Mouse (Mus musculus): Measurements from ENCODE around the gene Gpc6. TPM values are rescaled to one million over a fixed set of nuclear protein-coding genes. Genes with fewer than 3 reads are reported as not detected.

Gene Gpc6
- polyA plus RNA-seq, 2 experiments from 2014 or later: not detected

GRCm38 (mm10) chr14:117490469-117490868 lies 565.4 kb downstream of the Gpc6 start:
- ATAC-seq: no peak

- no peak for ATAC-seq
These were observed 570.0 kb downstream of the Gpc6 start for GRCm38 (mm10) chr14:117495118-117495517.

DNA sequence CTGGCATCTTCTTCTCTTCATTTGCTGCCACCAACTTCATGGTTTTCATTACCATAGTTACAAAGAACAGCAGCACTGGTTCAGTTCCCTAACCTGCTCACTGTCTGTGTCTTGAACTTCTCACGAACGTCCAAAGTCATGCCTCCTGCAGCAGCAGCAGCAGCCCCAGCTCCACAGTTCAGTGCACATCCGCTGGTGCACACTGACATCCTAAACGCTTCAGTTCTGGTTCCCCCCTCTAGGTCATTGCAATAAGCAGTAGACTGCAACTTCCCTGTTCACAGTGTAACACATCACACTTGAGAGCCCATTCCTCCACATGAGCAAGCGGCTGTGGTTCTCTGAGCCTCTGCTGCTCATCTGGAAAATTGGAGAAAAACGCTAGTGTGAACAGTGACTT lies 573.7 kb downstream of the Gpc6 start:
- no peak for ATAC-seq

GRCm38 (mm10) chr14:117499354-117499753 lies 574.2 kb downstream of the Gpc6 start:
- ATAC-seq: no peak

DNA sequence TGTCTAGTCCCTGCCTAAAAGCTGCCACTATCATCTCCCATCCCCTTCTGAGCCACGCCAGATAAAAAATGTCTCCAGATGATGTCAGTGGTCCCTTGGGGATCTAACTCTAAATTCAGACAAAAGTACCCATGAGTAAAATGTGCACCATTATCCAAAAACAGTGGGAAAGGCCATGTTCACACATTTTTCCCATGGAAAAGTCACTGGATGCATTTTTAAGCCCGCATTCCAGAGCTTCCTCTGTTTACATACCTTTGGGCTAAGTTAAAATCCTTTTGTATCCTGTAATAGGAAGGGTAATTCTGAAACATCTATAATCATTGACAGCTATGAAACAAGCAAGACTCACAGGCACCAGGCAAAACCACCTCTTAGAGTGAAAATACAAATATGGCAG lies 589.7 kb downstream of the Gpc6 start:
- no peak for ATAC-seq

GRCm38 (mm10) chr14:117519574-117519973 lies 594.5 kb downstream of the Gpc6 start:
- ATAC-seq: no peak

DNA sequence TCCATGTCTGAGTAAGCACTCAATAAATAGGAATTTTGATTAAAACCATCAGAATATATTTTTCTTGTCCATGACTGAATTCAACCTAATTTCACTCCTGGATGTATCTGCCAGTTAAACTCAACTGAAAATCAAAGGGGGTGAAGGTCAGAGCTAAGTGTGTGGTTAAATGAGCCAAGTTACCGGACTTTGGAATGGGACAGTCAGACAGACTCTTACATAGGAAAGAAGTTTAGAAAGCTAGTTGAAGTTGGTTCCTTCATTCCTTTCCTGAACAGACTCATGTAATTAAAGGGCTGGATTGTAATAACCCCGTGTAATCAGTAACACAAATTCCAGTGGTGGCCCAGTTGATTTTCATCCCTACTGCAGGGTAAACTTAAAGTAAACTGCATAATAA lies 595.6 kb downstream of the Gpc6 start:
- no peak for ATAC-seq

DNA sequence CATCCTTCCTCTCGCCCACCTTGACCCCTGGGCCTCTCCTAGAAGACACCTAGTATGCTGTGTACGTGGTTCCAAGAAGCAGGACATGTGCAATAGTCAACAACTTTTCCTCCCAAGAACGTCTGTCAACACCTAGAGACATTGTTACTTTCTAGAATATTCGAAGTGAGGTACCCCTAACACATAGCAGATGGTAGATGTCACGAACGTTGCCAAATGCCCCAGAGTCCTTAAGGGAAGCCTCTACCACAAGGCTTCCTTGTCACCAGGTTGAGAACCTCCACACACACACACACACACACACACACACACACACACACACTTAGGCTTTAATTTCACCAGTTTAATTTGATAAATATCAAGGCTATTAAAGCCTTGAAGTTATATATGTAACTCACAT lies 600.0 kb downstream of the Gpc6 start:
- ATAC-seq: no peak

GRCm38 (mm10) chr14:117527053-117527452 lies 601.9 kb downstream of the Gpc6 start:
- ATAC-seq: no peak

DNA sequence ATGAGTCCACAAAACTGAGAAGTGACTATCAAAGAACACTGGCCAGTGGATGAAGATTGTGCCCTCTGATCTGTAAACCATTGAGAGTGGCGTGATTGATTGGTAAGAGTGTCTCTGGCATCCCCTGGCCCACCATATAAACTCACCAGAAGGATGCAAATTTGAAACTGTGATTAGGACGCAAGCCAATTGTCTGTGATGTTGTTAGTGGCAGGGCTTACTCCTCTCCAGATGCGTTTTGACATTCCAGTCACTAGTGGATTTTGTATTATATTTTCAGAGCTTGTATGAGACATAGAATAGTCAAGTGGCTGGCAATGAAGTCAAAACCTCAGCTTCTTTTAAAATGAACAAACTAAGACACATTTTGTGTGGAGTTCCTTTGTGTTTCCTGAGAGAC lies 604.3 kb downstream of the Gpc6 start:
- no peak for ATAC-seq

DNA sequence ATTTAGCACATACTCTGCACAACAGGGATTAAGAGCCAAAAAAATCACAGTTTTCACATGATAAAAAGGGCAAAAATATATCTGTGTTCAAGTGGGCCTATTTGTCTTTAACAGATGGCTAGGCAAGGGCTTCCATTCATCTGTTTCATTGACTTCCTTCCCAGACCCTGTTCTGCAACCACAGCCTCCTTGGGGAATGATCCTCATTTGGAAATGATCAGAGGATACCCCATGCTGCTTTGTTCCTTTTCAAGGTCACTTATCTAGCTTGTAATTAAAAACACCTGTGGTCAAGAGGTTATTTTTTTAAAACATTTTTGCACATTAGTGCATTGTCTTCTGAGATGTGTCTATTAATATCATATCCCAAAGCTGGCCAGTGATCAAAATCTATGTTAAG lies 627.7 kb downstream of the Gpc6 start:
- ATAC-seq: no peak

- ATAC-seq: no peak
These were observed 631.7 kb downstream of the Gpc6 start for GRCm38 (mm10) chr14:117556715-117557320.

DNA sequence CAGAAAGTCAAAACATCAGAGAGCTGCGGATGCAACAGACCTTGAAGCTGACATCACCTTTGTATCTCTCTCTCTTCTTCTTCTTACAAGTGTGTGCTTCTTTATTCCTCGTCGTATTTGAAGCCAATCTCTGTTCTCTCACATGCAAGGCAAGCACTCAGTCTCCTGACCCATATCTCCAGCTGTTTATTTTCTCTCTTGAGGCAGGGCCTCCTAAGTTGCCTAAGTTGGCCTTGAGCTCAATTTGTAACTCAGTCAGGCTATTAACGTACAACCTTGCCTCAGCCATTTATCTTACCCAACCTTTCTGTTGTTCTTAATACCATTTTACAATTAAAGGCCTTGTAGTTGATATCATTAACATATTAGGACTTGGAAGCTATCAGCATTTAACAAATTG lies 637.0 kb downstream of the Gpc6 start:
- ATAC-seq: no peak

- no peak for ATAC-seq
These were observed 644.2 kb downstream of the Gpc6 start for GRCm38 (mm10) chr14:117569278-117569677.

DNA sequence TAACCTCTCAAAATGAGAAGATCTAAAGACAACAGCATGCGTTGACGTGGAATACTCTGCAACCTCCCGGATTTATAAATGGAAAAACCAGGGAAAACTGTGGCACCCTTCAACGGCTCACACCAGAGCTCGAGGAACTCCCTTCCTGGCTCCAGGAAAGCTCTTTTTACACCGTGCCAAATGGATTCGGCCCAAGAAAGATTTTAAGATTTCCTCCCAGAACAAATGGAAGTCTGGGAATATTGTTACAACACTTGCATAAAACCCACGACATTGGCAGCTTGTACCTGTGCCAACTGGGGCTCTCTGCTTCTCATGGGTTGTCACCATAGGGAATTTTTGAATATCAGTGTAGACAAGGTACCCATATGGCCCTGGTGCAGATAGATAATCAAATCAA lies 647.1 kb downstream of the Gpc6 start:
- no peak for ATAC-seq

- no peak for ATAC-seq
These were observed 649.1 kb downstream of the Gpc6 start for GRCm38 (mm10) chr14:117574216-117574615.

- ATAC-seq: no peak
These were observed 656.6 kb downstream of the Gpc6 start for GRCm38 (mm10) chr14:117581740-117582139.

GRCm38 (mm10) chr14:117599758-117600157 lies 674.6 kb downstream of the Gpc6 start:
- ATAC-seq: no peak

- no peak for ATAC-seq
These were observed 678.7 kb downstream of the Gpc6 start for GRCm38 (mm10) chr14:117603837-117604236.

DNA sequence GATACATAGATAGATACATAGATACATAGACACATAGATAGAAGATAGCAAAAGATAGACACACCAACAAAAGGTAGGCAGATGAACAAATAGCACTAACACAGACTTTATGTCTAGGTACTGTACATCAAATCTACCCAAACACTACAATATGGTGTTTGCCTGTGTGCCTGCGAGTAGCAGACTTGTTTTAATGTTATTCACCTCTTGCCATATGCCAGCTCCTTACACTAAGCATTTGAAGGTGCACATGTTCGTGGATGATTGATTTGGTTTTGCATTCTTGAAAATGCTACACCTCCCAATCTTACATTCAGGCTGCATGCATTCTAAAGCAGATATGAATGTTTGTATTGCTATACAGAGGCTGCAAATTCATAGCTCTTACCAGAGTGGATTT lies 680.6 kb downstream of the Gpc6 start:
- no peak for ATAC-seq

- no peak for ATAC-seq
These were observed 686.0 kb downstream of the Gpc6 start for GRCm38 (mm10) chr14:117611113-117611512.

DNA sequence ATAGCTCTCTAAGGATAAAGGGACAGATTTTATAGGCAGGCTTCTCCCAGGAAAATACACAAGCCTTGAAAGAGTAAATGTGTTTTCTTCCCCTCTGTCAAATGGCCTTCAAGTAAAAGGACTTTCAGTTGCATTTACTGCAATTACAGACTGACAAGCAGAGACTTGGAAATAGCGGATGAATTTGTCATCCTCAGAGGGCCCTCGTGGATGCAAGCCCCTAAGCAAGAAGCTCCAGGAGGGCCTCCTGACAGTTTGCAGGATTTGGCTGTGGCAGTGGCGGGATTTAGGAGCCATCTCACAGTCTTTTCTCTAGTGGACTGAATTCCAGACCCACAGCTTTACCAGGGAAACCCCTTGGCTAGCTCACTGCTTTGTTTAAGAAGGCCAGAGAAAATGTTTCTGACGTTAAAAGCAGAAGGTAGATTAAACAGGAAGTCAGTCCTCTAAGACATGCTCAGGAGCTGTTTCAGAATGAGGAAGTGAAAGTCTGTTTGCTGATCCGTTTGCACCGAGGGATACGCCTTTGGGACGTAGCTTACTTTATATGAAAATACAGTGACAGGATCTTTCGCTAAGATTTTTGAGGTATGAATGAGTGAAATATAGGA lies 700.1 kb downstream of the Gpc6 start:
- no peak for ATAC-seq

DNA sequence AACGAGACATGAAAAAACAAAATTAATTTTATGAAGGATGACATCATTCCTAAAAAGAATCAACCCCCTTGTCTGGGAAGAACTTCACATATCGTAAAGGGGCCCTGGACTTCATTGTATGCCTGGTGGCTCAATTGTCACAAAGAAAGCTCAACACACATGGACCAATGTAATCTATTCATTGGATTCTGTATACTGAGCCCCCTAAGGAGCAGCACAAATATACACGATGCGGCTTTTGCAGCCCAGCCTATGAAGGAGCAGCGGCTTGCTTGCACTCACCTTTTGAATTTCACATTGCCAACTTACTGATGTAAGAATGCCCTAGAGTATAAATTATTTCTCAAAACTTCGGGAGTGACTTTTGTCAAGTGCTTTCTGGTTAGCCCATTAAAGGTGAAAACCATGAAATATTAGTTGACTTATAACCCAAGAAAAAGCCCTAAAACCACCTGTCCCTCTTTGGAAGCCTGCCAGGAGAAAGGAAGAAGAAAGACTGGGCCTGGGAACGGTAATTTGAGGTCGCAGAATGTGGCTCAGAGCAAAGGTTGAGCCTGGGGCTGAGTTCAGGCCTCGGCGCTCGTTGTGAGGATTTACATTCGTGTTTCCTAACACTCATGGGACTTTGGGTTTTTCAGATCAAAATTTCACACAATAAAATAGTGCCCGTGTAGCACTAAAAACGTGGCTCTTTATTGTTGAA lies 709.3 kb downstream of the Gpc6 start:
- no peak for ATAC-seq

DNA sequence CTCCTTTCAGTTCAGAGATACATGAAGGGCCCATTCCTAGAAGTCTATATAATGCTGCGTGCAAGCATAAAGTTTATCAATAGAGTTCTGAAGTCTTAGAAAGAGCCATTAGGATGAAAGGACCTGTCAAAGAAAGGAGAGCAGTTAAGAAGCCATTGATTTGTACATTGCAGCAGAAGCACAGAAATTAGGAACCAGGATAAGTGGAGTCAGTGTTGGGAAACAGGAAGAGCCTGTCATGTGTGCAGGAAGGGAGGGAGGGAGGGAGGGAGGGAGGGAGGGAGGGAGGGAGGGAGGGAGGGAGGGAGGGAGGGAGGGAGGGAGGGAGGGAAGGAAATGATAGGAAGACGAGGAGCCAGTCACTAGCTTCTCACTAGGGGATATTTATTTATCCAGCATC lies 716.7 kb downstream of the Gpc6 start:
- ATAC-seq: no peak
